Mouse (Mus musculus): ENCODE data around the gene Bicra. TPM values are rescaled to one million over a fixed set of nuclear protein-coding genes. Genes with fewer than 3 reads are reported as not detected.

Gene Bicra
- polyA plus RNA-seq, 1 experiment from 2014 or later, result 2.9 TPM

GRCm38 (mm10) chr7:15948381-15948941 is 99.3 kb downstream of the Bicra start:
- Histone ChIP-seq H3K36me3 (peaks cover 15% of the 10 kb centered on the region), H3K27me3 (replicated peaks) (peaks cover 12% of the 10 kb centered on the region), H3K4me3 (peak overlapping the region; percentile 45), H3K27ac (peak overlapping the region; percentile 61), H3K9ac (peak overlapping the region; percentile 69), H3K9me3 (replicated peaks) (0 out of 2 replicates have a peak, but pooled peaks cover 2% of the 10 kb centered on the region), H3K4me1 (peaks cover 87% of the 10 kb centered on the region), H3K4me2 (peak overlapping the region; percentile 82)
- peak; percentile 62 for ATAC-seq
- 3% methylated on average over 23 of the region's 23 CpGs for WGBS (ENCODE audit: insufficient replicate concordance)

- Histone ChIP-seq H3K36me3 (peaks cover 22% of the 10 kb centered on the region), H3K27me3 (replicated peaks) (peaks cover 12% of the 10 kb centered on the region), H3K4me3 (peak overlapping the region; percentile 45; the same call in 1 of the 2 replicates), H3K27ac (peak overlapping the region; percentile 61), H3K9ac (peak overlapping the region; percentile 69), H3K4me1 (peaks cover 83% of the 10 kb centered on the region), H3K4me2 (peak overlapping the region; percentile 82), H3K9me3 (replicated peaks) (no peaks in the 10 kb centered on the region)
- WGBS (ENCODE audit: insufficient replicate concordance), result 24% methylated on average over 4 of the region's 4 CpGs
- ATAC-seq, result peak; percentile 8
These were observed 100.0 kb downstream of the Bicra start for GRCm38 (mm10) chr7:15947653-15948260.

- H3K9ac ChIP-seq, result peak within 1 kb of the TSS; percentile 81
- peaks cover 12% of the 10 kb centered on the region for H3K27me3 ChIP-seq (replicated peaks)
- peak; percentile 87 for ATAC-seq
- WGBS (ENCODE audit: insufficient replicate concordance), result 1% methylated on average over 59 of the region's 59 CpGs
- peaks cover 40% of the 10 kb centered on the region for H3K36me3 ChIP-seq
- peak within 1 kb of the TSS; percentile 84 for H3K4me3 ChIP-seq
- no peaks in the 10 kb centered on the region for H3K9me3 ChIP-seq (replicated peaks)
- H3K4me1 ChIP-seq, result peaks cover 65% of the 10 kb centered on the region
- H3K4me2 ChIP-seq, result peak within 1 kb of the TSS; percentile 80
- H3K27ac ChIP-seq, result peak within 1 kb of the TSS; percentile 94
These were observed 101.8 kb downstream of the Bicra start, which contains the start of gene Nop53 for GRCm38 (mm10) chr7:15945721-15946536. Gene Nop53, minus strand, starts transcription at chr7:15946074.

GRCm38 (mm10) chr7:15945211-15945610 is 102.5 kb downstream of the Bicra start:
- Histone ChIP-seq H3K4me1 (peaks cover 58% of the 10 kb centered on the region), H3K9me3 (replicated peaks) (no peaks in the 10 kb centered on the region), H3K9ac (peak overlapping the region; percentile 81), H3K4me2 (peak overlapping the region; percentile 80), H3K27me3 (replicated peaks) (peaks cover 8% of the 10 kb centered on the region; the same call in 1 of the 2 replicates), H3K27ac (peak overlapping the region; percentile 94), H3K4me3 (peak overlapping the region; percentile 84), H3K36me3 (peaks cover 48% of the 10 kb centered on the region)
- no peak for ATAC-seq
- WGBS (ENCODE audit: insufficient replicate concordance), result 2% methylated on average over 8 of the region's 8 CpGs

- Histone ChIP-seq H3K4me2 (peak overlapping the region; percentile 80), H3K4me1 (peaks cover 50% of the 10 kb centered on the region), H3K9me3 (replicated peaks) (no peaks in the 10 kb centered on the region), H3K36me3 (peaks cover 57% of the 10 kb centered on the region), H3K27ac (no peak overlapping the region), H3K9ac (peak overlapping the region; percentile 81; the same call in 1 of the 2 replicates), H3K4me3 (peak overlapping the region; percentile 84; the same call in 1 of the 2 replicates), H3K27me3 (replicated peaks) (no peaks in the 10 kb centered on the region)
- 100% methylated on average over 1 of the region's 1 CpGs for WGBS (ENCODE audit: insufficient replicate concordance)
- ATAC-seq, result no peak
These were observed 103.4 kb downstream of the Bicra start for GRCm38 (mm10) chr7:15944311-15944710.

GRCm38 (mm10) chr7:15938621-15939020 is 109.1 kb downstream of the Bicra start:
- Histone ChIP-seq H3K9ac (no peak overlapping the region), H3K27me3 (replicated peaks) (peaks cover 2% of the 10 kb centered on the region), H3K9me3 (replicated peaks) (no peaks in the 10 kb centered on the region), H3K4me3 (no peak overlapping the region), H3K4me1 (peaks cover 3% of the 10 kb centered on the region; the same call in 1 of the 2 replicates), H3K36me3 (peaks cover 82% of the 10 kb centered on the region), H3K27ac (no peak overlapping the region), H3K4me2 (no peak overlapping the region)
- 0 out of 2 replicates have a peak, but pooled peaks have one; percentile 12 for ATAC-seq
- WGBS (ENCODE audit: insufficient replicate concordance), result 87% methylated on average over 3 of the region's 3 CpGs

GRCm38 (mm10) chr7:15937491-15937890 is 110.2 kb downstream of the Bicra start:
- no peak overlapping the region for H3K27ac ChIP-seq
- ATAC-seq, result no peak
- no peak overlapping the region for H3K4me3 ChIP-seq
- H3K4me1 ChIP-seq, result no peaks in the 10 kb centered on the region
- H3K4me2 ChIP-seq, result no peak overlapping the region
- H3K9me3 ChIP-seq (replicated peaks), result no peaks in the 10 kb centered on the region
- H3K9ac ChIP-seq, result no peak overlapping the region
- 68% methylated on average over 5 of the region's 5 CpGs for WGBS (ENCODE audit: insufficient replicate concordance)
- peaks cover 70% of the 10 kb centered on the region for H3K36me3 ChIP-seq
- peaks cover 6% of the 10 kb centered on the region for H3K27me3 ChIP-seq (replicated peaks)

- Histone ChIP-seq H3K9ac (no peak overlapping the region), H3K4me1 (peaks cover 7% of the 10 kb centered on the region), H3K27me3 (replicated peaks) (peaks cover 6% of the 10 kb centered on the region), H3K4me2 (no peak overlapping the region), H3K36me3 (peaks cover 32% of the 10 kb centered on the region), H3K27ac (no peak overlapping the region), H3K4me3 (no peak overlapping the region), H3K9me3 (replicated peaks) (no peaks in the 10 kb centered on the region)
- no peak for ATAC-seq
- 34% methylated on average over 16 of the region's 16 CpGs for WGBS (ENCODE audit: insufficient replicate concordance)
These were observed 114.0 kb downstream of the Bicra start for GRCm38 (mm10) chr7:15933437-15934359.

- no peak overlapping the region for H3K4me2 ChIP-seq
- H3K4me3 ChIP-seq, result no peak overlapping the region
- peaks cover 12% of the 10 kb centered on the region for H3K36me3 ChIP-seq
- no peak overlapping the region for H3K27ac ChIP-seq
- no peak overlapping the region for H3K9ac ChIP-seq
- peaks cover 7% of the 10 kb centered on the region for H3K4me1 ChIP-seq
- no peak for ATAC-seq
- no peaks in the 10 kb centered on the region for H3K9me3 ChIP-seq (replicated peaks)
- 56% methylated on average over 3 of the region's 3 CpGs for WGBS (ENCODE audit: insufficient replicate concordance)
- H3K27me3 ChIP-seq (replicated peaks), result peaks cover 6% of the 10 kb centered on the region
These were observed 116.1 kb downstream of the Bicra start for GRCm38 (mm10) chr7:15931635-15932034.

GRCm38 (mm10) chr7:15930543-15930942 is 117.2 kb downstream of the Bicra start:
- no peak for ATAC-seq
- WGBS (ENCODE audit: insufficient replicate concordance), result 44% methylated on average over 2 of the region's 2 CpGs
- H3K9me3 ChIP-seq (replicated peaks), result no peaks in the 10 kb centered on the region
- H3K4me1 ChIP-seq, result peaks cover 7% of the 10 kb centered on the region
- no peak overlapping the region for H3K4me3 ChIP-seq
- no peak overlapping the region for H3K27ac ChIP-seq
- H3K27me3 ChIP-seq (replicated peaks), result peaks cover 15% of the 10 kb centered on the region
- peaks cover 2% of the 10 kb centered on the region; the same call in 1 of the 2 replicates for H3K36me3 ChIP-seq
- no peak overlapping the region for H3K4me2 ChIP-seq
- H3K9ac ChIP-seq, result no peak overlapping the region

- H3K4me3 ChIP-seq, result no peak overlapping the region
- H3K9me3 ChIP-seq (replicated peaks), result no peaks in the 10 kb centered on the region
- H3K4me1 ChIP-seq, result peaks cover 7% of the 10 kb centered on the region
- peaks cover 16% of the 10 kb centered on the region for H3K27me3 ChIP-seq (replicated peaks)
- ATAC-seq, result peak; percentile 86
- WGBS (ENCODE audit: insufficient replicate concordance), result 12% methylated on average over 4 of the region's 4 CpGs
- H3K4me2 ChIP-seq, result 0 out of 2 replicates have a peak overlapping the region, but pooled peaks have one; percentile 6
- no peak overlapping the region for H3K27ac ChIP-seq
- no peaks in the 10 kb centered on the region for H3K36me3 ChIP-seq
- no peak overlapping the region for H3K9ac ChIP-seq
These were observed 117.8 kb downstream of the Bicra start for GRCm38 (mm10) chr7:15929910-15930309.

Measured in liver, embryonic 12.5 days (tissue).